Mouse (Mus musculus): Measurements from ENCODE around the gene Cd200r1.
A peak's percentile ranks its signal among the peaks of the same experiment; 100 is the strongest.

Gene Cd200r1

DNA sequence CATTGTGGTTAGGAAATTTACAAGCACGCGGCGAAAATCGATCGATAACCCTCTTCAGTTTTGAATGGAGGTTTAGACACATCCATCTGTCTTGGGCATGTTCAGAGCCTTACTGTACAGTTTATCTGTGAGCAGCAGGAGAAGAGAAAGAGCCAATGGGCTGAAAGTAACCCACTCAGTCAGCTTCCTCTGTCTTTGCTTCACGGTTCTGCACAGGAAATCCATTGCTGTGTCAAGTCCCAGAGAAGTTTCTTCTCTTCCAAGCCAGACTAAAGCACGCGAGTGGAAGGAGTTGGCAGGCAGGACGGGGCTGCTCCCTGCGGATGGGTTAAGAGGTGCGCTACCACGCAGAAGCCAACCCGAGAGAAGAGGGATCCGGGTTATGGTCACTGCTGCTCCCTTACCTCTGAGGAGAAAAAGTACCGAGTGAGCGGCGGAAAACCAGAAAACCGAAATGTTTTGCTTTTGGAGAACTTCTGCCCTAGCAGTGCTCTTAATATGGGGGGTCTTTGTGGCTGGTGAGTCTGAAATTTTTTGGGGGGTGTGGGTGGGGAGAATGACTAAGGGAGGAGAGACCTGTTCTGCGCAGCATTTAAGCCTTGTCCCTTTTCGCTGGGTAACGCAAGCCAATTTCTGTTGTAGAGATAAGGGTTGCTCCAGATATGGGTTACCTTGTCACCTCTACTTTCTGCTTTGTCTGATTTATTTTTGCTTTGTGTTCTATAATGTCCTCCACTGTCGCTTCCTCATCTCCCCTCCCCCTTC is at the start of gene Cd200r1:
Gene Cd200r1, plus strand, starts transcription at position 182 of the 765 bp plus-strand sequence.
- no peak for DNase-seq

DNA sequence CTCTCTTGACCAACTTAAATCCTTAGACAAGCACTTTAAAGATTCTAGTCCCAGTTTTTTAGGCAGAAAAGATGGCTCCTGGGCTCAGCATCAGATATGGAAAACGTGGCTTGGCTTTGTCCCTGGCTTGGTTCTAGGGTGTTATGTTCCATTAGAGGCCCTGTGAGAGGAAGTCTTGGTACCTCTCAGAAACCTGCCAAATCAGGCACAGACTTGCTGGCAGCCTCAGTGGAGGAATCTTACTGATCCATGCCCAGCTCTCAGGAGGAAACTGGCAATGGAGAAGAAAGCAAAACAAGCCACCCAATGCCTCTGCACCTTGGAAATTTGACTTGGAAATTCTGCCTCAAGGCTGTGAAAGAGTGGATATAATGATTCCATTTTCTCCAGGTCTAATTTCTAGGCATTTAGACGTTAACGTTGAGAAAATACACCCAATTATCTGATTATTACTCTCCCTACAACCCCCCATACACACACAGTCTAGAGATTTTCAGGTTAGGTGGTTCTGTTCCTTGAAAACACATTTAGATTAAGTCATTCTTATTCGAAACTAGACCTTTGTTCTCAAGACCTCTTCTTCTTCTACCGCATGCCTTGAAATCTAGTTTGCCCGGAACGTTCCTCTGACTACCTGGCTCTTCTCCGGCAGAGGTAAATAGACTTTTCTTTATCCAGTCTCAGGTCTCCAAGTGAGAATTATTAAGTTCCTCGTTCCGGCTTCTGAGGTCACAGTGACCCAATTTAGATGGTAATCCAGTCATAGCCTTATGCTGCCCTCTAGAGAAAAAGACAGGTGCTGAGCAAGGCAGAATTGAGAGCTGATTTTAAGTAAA is 49.0 kb upstream of the Cd200r1 start:
- DNase-seq = peak; percentile 82

DNA sequence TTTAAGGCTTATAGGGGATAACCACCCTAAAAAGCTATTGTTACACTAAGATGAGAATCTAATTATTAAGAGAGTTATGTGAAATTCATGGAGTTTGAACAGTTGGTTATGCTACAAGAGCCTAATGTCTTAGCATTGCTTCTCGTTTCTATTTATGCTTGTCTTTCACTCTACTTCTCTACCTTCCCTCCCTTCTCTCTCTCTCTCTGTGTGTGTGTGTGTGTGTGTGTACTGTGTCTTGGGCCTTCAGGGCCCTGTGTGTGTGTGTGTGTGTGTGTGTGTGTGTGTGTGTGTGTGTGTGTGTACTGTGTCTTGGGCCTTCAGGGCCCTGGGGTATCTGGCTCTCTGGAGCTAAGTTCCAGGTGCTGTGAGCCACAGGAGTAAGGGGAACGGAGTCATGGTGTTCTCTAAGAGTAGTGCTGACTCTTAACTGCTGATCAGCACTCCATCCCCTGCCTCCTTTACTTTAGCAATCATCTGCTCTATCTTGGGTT is 48.3 kb upstream of the Cd200r1 start:
- DNase-seq = no peak

GRCm38 (mm10) chr16:44717838-44718237 is 47.7 kb upstream of the Cd200r1 start:
- DNase-seq = no peak

GRCm38 (mm10) chr16:44719349-44719748 is 46.2 kb upstream of the Cd200r1 start:
- DNase-seq = no peak

DNA sequence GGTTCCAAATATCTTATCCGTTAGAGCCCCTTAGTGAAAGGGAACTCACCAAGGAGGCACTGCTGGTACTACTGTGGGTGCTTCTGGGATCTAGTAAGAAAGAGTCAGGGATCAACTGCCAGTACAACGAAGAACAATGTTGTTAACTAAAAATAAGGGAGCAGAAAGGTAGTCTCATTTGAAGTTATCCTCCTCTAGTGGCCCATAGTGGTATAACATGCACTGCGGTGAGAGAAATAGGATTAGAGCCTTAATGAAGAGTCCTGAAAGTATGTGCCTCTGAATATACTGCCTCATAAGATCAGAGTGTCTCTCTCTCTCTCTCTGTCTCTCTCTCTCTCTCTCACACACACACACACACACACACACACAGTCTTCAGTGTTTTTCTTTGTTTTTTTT is 45.0 kb upstream of the Cd200r1 start:
- DNase-seq = peak; percentile 49

DNA sequence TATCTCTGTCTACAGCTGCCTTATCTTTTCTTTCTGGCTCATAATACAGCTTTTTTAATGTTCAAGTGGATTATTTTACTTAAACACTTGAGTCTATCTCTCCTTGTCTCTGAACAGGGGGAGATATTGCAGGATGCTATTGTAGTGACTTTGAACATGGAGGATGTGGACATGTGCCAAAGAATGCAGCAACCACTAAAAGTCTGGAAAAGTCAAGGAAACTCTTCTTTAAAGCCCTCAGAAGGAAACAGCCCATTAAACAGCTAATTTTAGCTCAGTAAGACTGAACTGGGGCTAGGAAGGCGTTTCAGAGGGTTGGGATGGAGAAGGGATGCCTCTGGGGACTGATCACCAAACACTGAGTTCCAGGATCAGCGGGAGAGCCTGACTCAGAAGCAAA is 42.9 kb upstream of the Cd200r1 start:
- no peak for DNase-seq

DNA sequence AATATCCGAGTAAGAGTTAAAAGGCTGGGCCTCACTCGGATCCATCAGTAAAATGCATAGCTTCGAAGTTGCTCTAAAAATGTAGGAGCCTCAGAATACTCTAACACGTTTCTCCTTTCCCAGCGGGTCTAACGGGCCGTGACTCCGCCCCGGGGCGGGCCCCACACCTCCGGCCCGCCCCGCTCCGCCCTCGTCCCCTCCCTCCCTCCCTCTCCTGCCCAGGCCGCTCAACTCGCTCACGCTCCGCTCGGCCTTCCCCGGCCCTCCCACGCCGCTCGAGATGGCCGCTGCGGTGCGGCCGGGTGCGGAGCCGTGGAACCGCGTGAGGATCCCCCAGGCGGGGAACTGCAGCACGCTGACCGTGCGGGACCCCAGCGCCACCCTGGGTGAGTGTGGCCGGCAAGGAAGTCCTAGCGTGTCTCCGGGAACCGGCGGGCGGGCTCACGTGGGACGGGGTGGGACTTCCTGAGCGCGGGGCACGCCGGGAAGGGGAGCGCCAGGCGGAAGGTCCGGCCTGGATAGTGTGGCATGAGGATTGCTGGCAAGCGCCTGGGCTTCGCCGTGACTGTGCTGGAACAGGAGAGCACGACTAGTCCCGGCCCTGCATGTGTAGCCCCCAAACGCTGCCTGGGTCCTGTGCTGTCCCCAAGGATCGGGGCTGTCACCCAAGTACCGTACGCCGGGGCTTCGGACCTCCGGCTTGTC is 41.3 kb upstream of the Cd200r1 start, which contains the start of gene Nepro:
Gene Nepro, plus strand, starts transcription at position 219 of the 705 bp plus-strand sequence.
- DNase-seq = peak; percentile 94

DNA sequence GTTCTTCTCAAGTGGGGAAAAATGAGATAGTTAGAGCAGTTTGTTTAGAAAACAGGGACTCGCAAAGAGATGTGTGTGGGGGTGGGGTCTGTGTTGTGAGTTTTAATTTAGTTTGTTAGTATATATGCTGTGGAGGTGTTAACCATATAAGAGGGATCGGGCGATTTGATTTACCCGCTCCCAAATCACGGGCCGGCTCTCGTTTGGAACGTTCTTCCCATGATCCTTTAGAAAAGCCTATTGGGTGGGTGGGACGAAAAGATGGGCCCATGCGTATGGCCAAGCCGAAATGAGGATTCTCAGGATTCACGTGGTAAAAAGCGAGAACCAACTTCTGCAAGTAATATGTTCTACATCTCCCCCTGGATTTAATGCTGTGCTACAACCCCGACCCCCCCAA is 40.7 kb upstream of the Cd200r1 start:
- no peak for DNase-seq

DNA sequence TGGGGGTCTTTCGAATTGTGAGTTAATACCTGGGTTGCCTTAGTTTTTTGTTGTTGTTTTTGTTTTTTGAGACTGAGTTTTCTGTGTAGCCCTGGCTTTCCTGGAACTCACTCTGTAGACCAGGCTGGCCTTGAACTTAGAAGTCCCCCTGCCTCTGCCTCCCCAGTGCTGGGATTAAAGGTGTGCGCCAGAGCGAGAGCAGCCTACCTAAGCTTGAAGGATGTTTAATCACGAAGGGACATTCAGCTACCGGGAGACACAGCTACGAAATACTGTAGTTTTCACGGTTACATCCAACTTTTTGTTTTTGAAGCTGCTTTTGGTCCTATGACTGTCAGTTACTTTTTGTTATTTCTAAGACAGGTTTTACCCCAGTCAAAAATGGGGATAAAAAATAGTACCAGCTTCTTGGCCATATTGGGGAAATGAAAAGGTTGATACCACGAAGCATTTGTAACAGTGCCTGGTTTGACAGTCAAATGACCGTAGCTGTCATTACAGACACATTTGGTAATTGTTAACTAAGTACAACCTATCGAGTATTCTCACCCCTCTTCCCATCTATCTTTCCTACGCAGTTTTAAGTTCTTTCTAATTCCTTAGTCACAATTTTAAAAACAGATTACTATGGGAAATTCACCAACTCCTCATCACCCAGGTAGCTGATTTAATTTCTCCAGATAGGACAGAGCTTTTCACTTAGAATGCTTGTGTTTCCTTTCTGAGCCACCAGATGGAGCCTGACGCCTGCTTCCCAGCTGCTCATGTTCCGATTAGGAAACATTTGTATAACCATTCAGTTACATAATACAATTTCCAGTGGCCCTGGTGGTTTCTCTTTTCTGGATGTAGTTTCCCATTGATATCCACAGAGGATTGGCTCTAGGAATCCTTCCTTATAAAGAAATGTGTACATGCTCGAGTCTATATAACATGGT is 40.0 kb upstream of the Cd200r1 start:
- peak; percentile 95 for DNase-seq

DNA sequence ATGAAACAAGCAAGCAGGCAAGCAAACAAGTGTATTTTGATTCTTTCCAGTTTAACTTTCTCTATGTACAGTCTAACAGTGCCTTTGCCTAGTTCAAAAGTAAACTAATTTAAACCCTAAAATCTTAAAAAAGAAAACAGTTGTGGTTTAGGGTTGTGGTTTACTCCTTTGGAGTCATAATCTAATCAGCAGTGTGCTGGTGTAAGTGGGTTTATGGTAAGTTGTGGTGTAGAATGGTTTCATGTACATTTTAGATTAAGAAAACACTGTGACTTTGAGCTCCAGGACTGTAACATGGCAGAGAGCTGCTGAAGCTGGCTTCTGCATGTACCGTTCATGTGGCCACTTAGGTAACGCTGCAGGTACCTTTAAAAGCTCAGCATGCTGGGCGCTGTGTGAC is 38.0 kb upstream of the Cd200r1 start:
- no peak for DNase-seq

GRCm38 (mm10) chr16:44734059-44734458 is 31.5 kb upstream of the Cd200r1 start:
- DNase-seq = no peak

DNA sequence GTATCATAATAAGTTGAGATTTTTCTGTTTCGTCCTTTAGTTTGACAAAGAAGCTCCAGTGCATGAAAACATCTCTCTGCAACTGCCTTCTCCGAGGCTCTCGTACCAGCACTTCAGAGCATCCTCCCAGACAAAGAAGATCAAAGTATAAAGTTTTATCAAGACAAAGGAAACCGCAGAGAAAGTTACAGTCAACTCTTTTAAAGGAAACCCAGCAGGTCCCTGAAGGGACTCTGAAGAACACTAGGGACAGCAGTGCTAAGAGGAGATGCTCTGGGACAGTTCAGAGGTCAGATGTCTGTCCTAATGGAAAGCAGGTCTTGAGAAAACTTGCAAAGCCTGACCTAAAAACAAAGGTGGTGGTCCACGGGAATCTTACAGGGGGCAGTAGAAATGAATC is 29.9 kb upstream of the Cd200r1 start:
- DNase-seq = no peak

- DNase-seq = no peak
Measured at GRCm38 (mm10) chr16:44736118-44736517, 29.4 kb upstream of the Cd200r1 start.

GRCm38 (mm10) chr16:44742753-44743152 is 22.8 kb upstream of the Cd200r1 start:
- no peak for DNase-seq

DNA sequence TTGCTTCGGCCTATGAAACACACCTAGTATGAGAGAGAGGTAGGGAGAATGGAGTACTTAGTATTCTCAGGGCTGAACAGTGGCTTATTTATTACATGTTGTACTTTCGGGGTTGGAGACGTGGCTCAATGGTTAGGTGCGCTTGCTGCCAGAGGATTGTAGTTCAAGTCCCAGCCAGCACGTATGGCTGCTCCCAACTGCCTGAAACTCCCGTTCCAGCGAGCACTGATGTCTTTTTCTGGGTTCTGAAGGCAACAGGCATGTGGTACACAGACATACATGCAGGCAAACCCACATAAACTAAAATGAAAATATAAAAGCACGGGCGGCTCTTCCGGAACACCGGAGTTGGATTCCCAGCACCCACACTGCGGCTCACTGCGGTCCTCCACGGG is 20.1 kb upstream of the Cd200r1 start:
- DNase-seq = peak; percentile 46

GRCm38 (mm10) chr16:44745866-44746562 is 19.5 kb upstream of the Cd200r1 start, which contains the start of gene Gtpbp8:
Gtpbp8 (minus strand) TSS chr16:44746363.
- peak; percentile 92 for DNase-seq

DNA sequence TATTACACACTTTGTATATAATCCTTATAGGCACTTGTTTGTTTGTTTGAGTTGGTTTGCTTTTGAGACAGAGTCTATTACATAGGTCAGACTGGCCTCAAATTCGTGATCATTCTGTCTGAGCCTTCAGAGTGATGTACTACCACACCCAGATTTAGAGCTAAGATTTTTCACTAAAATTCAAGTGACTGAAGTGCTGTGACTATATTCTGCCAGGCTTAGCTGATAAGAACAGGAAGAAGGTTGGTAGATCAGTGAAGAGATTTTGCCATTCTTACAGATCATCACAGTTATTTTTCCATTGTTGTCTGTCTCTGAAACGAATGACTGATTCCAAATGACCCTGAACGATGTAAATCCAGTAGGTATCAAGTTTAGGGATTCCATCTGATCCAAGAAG is 17.5 kb upstream of the Cd200r1 start:
- DNase-seq = no peak

DNA sequence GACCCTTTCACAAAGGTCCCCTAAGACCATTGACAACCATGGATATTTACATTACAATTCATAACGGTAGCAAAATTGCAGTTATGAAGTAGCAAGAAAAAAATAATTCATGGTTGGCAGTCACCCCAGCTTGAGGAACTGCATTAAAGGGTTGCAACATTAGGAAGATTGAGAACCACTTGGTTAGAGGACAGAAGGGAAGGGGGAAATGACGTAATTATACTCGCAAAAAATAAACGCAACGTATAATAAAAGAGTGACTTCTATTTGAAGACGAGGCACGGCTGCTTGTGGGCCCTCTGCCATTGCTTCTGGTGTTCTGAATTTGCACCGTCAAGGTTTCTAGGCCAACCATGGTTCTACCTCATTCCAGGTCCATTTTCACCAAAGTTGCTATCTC is 7.8 kb upstream of the Cd200r1 start:
- no peak for DNase-seq

DNA sequence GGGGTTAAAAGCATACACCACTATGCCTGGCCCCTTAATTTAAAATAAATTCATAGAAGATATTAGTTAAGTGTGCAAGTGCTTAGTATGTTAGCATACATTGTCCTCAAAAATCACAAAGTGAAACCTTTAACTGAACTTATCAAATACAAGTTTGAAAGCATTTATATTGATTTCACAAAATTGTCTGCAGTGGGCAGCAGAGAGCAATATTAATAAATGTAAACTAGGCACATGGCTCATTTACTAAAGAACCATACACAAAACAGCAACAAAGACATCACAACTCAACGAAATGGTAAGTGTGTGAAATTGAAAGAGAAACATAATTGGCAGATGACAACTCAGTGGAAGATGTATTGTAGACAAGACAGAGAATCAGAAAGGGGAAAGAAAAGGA is 3.7 kb upstream of the Cd200r1 start:
- DNase-seq = no peak

GRCm38 (mm10) chr16:44766320-44766892 is 870 bp downstream of the Cd200r1 start:
- DNase-seq = no peak

All from cerebellum, adult 9-10 months (tissue).